Mouse (Mus musculus) testis, adult 2 months (tissue): ENCODE measurements around the gene Megf11.

ENCODE experiments used
- CTCF ChIP-seq: fragments of 200-500 bp; IDR thresholded peaks from 2 replicates; pipeline ENCODE4 v1.5.1; 2012; ENCODE audit warnings: low read depth, mild to moderate bottlenecking, inconsistent platforms, low read length, moderate library complexity; ENCODE audit not compliant: control insufficient read depth, insufficient read depth, insufficient replicate concordance
- POLR2A ChIP-seq: fragments of 200-500 bp; IDR thresholded peaks from 2 replicates; pipeline ENCODE4 v1.6.1; 2012; ENCODE audit warnings: low read depth, mild to moderate bottlenecking, inconsistent platforms, low read length, moderate library complexity; ENCODE audit not compliant: control insufficient read depth

- TF ChIP-seq CTCF (no peak), POLR2A (no peak)
Measured at GRCm38 (mm10) chr9:64361231-64361950, 24.0 kb upstream of the Megf11 start.
